Mouse (Mus musculus): ENCODE data around the gene Cdiptos. TPM values are rescaled to one million over a fixed set of nuclear protein-coding genes. Genes with fewer than 3 reads are reported as not detected.

Cdiptos gene
- polyA plus RNA-seq, 1 experiment from 2014 or later: 1.1 TPM

DNA sequence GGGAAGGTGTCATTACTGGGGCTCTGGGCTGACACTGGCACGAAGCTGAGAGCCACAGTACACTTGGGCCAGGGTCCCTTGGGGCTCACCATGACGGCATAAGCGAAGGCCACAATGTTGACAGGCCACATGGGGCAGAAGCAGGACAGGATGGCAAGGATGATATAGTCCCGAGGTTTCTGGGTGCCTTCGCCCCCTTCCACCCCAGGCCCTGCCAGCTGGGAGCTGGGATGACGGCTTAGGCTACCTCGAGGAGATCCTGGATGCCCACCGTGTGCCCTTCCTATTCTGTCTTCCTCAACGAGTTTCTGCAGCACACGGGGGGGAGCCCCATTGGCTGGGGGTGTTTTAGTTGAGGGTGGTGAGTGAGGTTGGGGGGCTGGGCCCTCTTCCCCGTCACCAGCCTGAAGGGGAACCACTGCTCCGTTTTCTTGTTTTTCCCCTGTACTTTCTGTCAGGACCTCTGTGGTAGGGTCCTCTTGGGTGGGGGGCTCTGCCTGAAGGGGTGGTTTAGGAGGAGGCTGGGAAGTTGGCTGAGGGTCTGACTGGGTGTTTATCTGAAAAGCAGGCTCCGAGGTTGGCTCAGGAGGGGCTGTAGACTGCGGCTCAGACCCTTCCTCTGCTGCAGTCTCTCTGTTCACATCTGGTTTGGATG lies 43.5 kb upstream of the Cdiptos start:
- H3K36me3 ChIP-seq: peaks cover 50% of the 10 kb centered on the region

DNA sequence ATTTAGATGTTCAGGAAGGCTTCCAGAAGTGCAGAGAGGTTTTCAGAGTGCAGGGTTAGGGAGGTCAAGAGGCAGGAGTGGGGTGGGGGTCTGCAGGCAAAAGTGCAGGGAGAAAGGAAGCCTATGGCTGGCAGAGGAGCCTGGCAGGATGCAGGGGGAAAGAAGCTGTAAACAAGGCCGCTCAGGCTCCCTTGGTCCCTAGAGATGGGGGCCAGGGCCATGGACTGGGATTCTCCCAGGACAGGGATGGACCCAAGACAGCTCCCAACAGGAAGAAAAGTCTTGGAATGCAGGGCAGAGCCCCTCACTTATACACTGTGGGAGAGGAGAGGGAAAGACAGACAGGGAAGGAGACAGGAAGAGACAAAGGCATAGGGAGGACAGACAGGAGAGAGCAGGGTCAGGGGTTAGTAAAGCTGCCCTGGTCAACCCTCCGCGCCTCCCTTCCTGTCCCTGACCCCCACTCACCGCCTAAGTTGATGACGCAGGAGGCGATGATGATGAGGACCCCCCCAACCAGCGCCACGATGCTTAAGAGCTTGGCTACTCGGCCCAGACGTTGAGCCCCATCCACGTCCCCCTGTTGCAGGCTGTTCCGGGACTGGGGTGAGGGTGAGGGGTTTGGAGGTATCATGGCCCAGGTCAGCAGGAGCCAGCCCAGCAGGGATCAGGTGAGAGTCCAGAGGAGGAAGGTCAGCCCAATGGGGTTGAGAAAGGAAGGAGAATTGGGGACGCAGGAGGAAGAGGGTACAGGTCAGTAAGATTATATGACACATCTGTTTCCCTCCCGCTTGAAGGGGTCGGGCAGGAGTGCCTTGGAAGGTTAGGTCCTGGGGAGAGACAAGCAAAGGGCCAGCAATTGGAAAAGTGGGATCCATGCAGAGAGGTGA lies 42.8 kb upstream of the Cdiptos start:
- H3K27me3 ChIP-seq: no peaks in the 10 kb centered on the region
- ATAC-seq (ENCODE audit: insufficient number of reproducible peaks, insufficient read depth, low FRiP score, low TSS enrichment, low read depth): no peak
- WGBS: 84% methylated on average over 15 of the region's 15 CpGs
- peak overlapping the region; percentile 74; the same call in 1 of the 2 replicates for H3K9ac ChIP-seq (replicated peaks)
- H3K4me1 ChIP-seq (replicated peaks): peaks cover 83% of the 10 kb centered on the region
- peaks cover 50% of the 10 kb centered on the region for H3K36me3 ChIP-seq
- H3K27ac ChIP-seq: peak overlapping the region; percentile 92
- H3K9me3 ChIP-seq: no peaks in the 10 kb centered on the region
- peak overlapping the region; percentile 92 for H3K4me2 ChIP-seq
- peak overlapping the region; percentile 12; the same call in 1 of the 2 replicates for H3K4me3 ChIP-seq (replicated peaks)

More for the DNA sequence above, 43.5 kb upstream of the Cdiptos start:
- H3K27ac ChIP-seq: peak overlapping the region; percentile 92
- peaks cover 85% of the 10 kb centered on the region for H3K4me1 ChIP-seq (replicated peaks)
- peak overlapping the region; percentile 58 for H3K4me3 ChIP-seq (replicated peaks)
- H3K4me2 ChIP-seq: peak overlapping the region; percentile 92
- no peak for ATAC-seq (ENCODE audit: insufficient number of reproducible peaks, insufficient read depth, low FRiP score, low TSS enrichment, low read depth)
- H3K9ac ChIP-seq (replicated peaks): peak overlapping the region; percentile 74; the same call in 1 of the 2 replicates
- no peaks in the 10 kb centered on the region for H3K9me3 ChIP-seq
- no peaks in the 10 kb centered on the region for H3K27me3 ChIP-seq
- 81% methylated on average over 14 of the region's 14 CpGs for WGBS

DNA sequence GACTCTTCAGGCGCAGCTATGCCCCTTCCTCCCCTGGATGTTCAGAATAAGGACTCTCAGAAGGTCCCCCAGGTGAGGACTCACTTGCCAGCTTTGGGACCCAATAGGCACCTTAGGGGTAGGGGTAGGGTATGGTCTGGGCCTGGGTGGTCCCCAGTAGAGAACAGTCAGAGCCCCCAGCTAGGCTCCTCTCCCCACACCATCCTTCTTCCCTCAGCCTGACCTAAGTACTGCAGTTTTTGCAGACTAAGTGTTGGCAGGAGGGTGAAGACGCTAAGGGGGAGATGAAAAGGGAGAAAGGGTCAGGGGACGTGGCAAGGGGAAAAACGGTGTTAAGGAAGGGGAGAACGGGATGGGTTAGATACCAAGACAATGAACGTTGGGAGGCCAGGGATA lies 42.0 kb upstream of the Cdiptos start:
- H3K27me3 ChIP-seq: no peaks in the 10 kb centered on the region
- peak overlapping the region; percentile 80 for H3K27ac ChIP-seq
- peaks cover 50% of the 10 kb centered on the region for H3K36me3 ChIP-seq
- H3K4me3 ChIP-seq (replicated peaks): peak overlapping the region; percentile 12; the same call in 1 of the 2 replicates
- H3K4me1 ChIP-seq (replicated peaks): peaks cover 76% of the 10 kb centered on the region
- peak overlapping the region; percentile 92 for H3K4me2 ChIP-seq
- peak overlapping the region; percentile 45; the same call in 1 of the 2 replicates for H3K9ac ChIP-seq (replicated peaks)
- H3K9me3 ChIP-seq: no peaks in the 10 kb centered on the region
- ATAC-seq (ENCODE audit: insufficient number of reproducible peaks, insufficient read depth, low FRiP score, low TSS enrichment, low read depth): no peak
- WGBS: 46% methylated on average over 6 of the region's 6 CpGs

DNA sequence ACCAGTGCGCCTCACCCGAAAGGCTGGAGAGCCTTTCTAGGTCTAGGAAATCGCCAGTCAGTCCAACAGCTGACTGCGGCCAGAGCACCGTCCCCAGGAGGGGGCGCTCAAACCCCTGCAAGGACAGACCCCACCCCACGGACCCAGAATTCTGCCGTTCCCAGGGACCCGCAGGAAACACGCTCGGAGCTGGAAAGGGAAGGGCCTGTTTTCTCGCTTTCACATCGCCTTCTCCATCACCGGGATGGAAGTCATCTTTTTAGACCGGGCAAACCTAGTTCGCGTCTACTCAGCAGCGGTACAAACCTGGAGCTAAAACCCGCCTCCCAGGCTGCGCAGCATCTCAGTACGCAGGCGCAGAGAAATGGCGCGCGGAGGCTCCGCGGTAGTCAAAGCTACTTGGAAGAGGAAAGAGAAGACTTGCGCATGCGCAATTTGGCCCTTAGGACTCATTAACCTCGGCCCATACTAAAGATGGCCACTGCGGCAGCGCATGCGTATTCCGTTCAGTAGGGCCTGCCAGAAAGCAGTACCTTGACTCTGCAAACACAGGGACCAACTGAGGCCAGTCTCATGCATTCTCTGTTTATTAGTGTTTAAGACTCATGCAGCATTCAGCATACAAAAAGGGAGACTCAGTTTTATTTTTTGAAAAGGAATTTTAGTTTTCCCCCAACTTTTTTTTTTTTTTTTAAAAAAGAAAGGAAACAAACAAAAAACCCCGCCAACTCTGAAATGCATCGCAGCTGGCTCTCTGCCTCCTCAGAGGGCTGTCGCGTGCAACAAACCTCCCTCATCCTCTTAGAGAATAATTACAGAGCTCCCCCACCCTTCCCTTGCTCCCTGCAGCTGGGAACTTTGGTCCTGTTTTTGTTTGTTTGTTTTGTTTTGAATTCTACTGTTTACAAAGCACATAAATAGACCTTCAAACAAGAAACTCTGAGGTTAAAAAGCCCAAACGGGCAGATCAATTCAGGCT lies 41.4 kb upstream of the Cdiptos start, which contains the start of gene Pagr1a:
Pagr1a (minus strand) TSS at position 382 of the 979 bp plus-strand sequence.
- Histone ChIP-seq H3K9me3 (no peaks in the 10 kb centered on the region), H3K4me2 (peak within 1 kb of the TSS; percentile 92), H3K36me3 (peaks cover 50% of the 10 kb centered on the region), H3K4me1 (replicated peaks) (peaks cover 69% of the 10 kb centered on the region), H3K27ac (peak within 1 kb of the TSS; percentile 97), H3K9ac (replicated peaks) (peak within 1 kb of the TSS; percentile 89), H3K27me3 (no peaks in the 10 kb centered on the region), H3K4me3 (replicated peaks) (peak within 1 kb of the TSS; percentile 68)
- WGBS: 3% methylated on average over 39 of the region's 39 CpGs
- peak; percentile 63 for ATAC-seq (ENCODE audit: insufficient number of reproducible peaks, insufficient read depth, low FRiP score, low TSS enrichment, low read depth)

DNA sequence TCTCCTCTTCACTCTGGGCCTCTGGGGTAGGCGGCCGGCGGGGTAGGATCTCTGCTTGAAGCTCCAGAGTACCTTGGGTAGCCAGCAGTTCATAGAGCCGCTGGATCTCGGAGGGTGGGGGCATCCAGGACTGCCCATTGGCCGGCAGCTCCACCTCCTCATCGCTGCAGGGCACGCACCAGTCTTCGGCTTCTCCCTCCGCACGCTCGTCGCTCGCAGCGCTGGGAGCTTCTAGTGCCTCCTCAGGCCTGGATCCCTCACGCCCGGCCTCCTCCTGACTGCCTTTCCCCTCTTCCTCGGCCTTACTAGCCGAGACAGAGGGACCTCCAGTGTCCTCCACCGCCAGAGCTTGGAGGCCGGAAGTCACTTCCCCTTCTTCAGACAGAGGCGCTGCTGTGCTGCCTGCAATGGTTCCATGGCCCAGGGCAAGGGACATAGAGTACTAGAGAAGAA lies 40.6 kb upstream of the Cdiptos start:
- peak overlapping the region; percentile 89 for H3K9ac ChIP-seq (replicated peaks)
- H3K4me3 ChIP-seq (replicated peaks): peak overlapping the region; percentile 68
- peak overlapping the region; percentile 97 for H3K27ac ChIP-seq
- peak overlapping the region; percentile 92 for H3K4me2 ChIP-seq
- under 1% methylated on average over 22 of the region's 22 CpGs for WGBS
- peaks cover 62% of the 10 kb centered on the region for H3K4me1 ChIP-seq (replicated peaks)
- H3K27me3 ChIP-seq: no peaks in the 10 kb centered on the region
- no peaks in the 10 kb centered on the region for H3K9me3 ChIP-seq
- peaks cover 43% of the 10 kb centered on the region for H3K36me3 ChIP-seq
- peak; percentile 33; the same call in 1 of the 2 replicates for ATAC-seq (ENCODE audit: insufficient number of reproducible peaks, insufficient read depth, low FRiP score, low TSS enrichment, low read depth)

DNA sequence TGATC lies 40.4 kb upstream of the Cdiptos start, which contains the start of gene Pagr1b:
Pagr1b (minus strand) TSS at position 4 of the 5 bp plus-strand sequence.
- H3K9ac ChIP-seq (replicated peaks): peak within 1 kb of the TSS; percentile 89
- H3K9me3 ChIP-seq: no peaks in the 10 kb centered on the region
- no peaks in the 10 kb centered on the region for H3K27me3 ChIP-seq
- peaks cover 42% of the 10 kb centered on the region for H3K36me3 ChIP-seq
- peak within 1 kb of the TSS; percentile 92 for H3K4me2 ChIP-seq
- no peak for ATAC-seq (ENCODE audit: insufficient number of reproducible peaks, insufficient read depth, low FRiP score, low TSS enrichment, low read depth)
- peak within 1 kb of the TSS; percentile 97 for H3K27ac ChIP-seq
- peaks cover 60% of the 10 kb centered on the region for H3K4me1 ChIP-seq (replicated peaks)
- H3K4me3 ChIP-seq (replicated peaks): peak within 1 kb of the TSS; percentile 68

DNA sequence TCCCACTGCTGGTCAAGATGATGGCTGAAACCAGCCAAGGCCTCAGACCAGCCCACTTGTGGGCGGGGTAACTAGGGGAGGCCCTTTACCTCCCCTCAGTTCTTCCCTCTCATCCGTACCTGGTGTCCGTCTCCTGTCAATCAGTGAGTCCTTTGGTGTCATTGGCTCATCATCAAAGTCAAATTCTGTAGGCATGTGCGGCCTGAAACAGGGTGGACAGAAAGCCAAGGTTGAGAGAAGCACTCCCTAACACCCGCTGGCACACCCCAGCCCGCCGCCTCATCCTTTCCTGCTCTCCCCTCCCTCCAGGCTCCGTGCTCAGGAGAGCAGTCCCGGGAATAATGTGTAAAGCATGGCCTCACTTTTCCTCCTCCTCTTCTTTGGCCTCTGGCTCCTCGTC lies 40.2 kb upstream of the Cdiptos start:
- peak overlapping the region; percentile 92 for H3K4me2 ChIP-seq
- H3K4me1 ChIP-seq (replicated peaks): peaks cover 58% of the 10 kb centered on the region
- H3K9ac ChIP-seq (replicated peaks): peak overlapping the region; percentile 89
- no peak for ATAC-seq (ENCODE audit: insufficient number of reproducible peaks, insufficient read depth, low FRiP score, low TSS enrichment, low read depth)
- under 1% methylated on average over 10 of the region's 10 CpGs for WGBS
- H3K36me3 ChIP-seq: peaks cover 42% of the 10 kb centered on the region
- H3K4me3 ChIP-seq (replicated peaks): peak overlapping the region; percentile 68
- no peaks in the 10 kb centered on the region for H3K9me3 ChIP-seq
- H3K27ac ChIP-seq: peak overlapping the region; percentile 97
- no peaks in the 10 kb centered on the region for H3K27me3 ChIP-seq

DNA sequence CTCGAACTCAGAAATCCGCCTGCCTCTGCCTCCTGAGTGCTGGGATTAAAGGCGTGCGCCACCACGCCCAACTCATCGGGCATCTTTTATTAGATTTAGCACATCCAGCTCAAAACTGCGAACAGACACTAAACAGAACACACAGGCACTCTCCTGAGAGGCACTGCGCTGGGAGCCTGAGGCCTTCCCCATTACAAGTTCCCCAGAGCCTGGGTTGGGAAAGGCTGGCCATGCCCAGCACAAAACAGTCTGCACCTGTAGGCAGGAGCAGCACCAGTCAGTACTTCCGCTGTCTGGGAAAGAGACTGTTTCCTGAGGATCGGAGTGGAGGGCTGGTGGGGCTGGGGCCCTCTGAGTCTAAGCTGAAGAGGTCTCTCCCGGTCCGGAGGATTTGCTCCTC lies 39.1 kb upstream of the Cdiptos start:
- H3K9me3 ChIP-seq: no peaks in the 10 kb centered on the region
- WGBS: 91% methylated on average over 12 of the region's 12 CpGs
- 0 out of 2 replicates have a peak overlapping the region, but pooled peaks have one; percentile 41 for H3K27ac ChIP-seq
- H3K36me3 ChIP-seq: peaks cover 42% of the 10 kb centered on the region
- H3K4me3 ChIP-seq (replicated peaks): peak overlapping the region; percentile 68
- no peak for ATAC-seq (ENCODE audit: insufficient number of reproducible peaks, insufficient read depth, low FRiP score, low TSS enrichment, low read depth)
- no peaks in the 10 kb centered on the region for H3K27me3 ChIP-seq
- H3K4me1 ChIP-seq (replicated peaks): peaks cover 47% of the 10 kb centered on the region
- no peak overlapping the region; the same call in 1 of the 2 replicates for H3K9ac ChIP-seq (replicated peaks)
- H3K4me2 ChIP-seq: peak overlapping the region; percentile 92

DNA sequence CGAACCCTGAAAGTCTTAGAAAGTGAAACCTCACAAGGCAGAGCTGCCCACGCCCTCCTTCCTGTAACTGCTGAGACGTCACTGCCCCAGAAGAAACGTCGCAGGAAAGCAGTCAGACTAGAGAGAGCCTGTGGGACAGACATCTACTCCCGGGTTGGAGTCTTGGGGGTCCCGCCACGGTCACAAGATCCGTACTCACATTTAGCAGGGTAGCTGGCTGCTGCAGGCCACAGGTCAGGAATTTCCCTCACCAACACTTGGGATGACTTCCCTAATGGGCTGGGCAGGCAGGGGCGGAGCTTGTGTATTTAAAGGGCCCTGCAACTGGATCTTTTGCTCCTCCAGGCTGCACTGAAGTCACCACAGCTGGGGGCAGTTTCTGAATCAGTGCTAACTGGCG lies 38.4 kb upstream of the Cdiptos start, which contains the start of gene Mvp:
Mvp (minus strand) TSS at position 302 of the 400 bp plus-strand sequence.
- peak within 1 kb of the TSS; percentile 68 for H3K4me3 ChIP-seq (replicated peaks)
- no peaks in the 10 kb centered on the region for H3K27me3 ChIP-seq
- no peak for ATAC-seq (ENCODE audit: insufficient number of reproducible peaks, insufficient read depth, low FRiP score, low TSS enrichment, low read depth)
- H3K9ac ChIP-seq (replicated peaks): peak within 1 kb of the TSS; percentile 9; the same call in 1 of the 2 replicates
- H3K4me2 ChIP-seq: peak within 1 kb of the TSS; percentile 92
- no peaks in the 10 kb centered on the region for H3K9me3 ChIP-seq
- H3K4me1 ChIP-seq (replicated peaks): peaks cover 41% of the 10 kb centered on the region
- 47% methylated on average over 11 of the region's 11 CpGs for WGBS
- 0 out of 2 replicates have a peak within 1 kb of the TSS, but pooled peaks have one; percentile 41 for H3K27ac ChIP-seq
- H3K36me3 ChIP-seq: peaks cover 42% of the 10 kb centered on the region

DNA sequence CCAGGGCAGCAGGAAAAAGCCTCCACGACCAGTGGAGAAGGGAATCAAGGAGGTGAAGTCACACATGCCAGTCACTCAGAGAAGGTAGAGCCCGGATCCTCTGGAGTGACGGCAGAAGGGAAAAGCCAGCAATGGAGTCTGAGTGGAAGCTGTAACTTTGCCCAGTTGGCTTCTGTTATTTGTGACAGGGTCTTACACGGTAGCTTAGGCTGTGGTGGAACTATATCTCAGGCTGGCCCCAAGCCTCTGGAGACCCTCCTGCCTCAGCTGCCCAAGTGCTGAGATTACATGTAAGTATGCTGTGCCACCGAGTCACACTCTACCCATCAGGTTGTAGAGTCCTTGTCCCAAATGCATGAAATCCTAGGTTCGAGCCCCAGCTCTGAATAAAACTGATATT lies 37.5 kb upstream of the Cdiptos start:
- ATAC-seq (ENCODE audit: insufficient number of reproducible peaks, insufficient read depth, low FRiP score, low TSS enrichment, low read depth): no peak
- Histone ChIP-seq H3K27me3 (no peaks in the 10 kb centered on the region), H3K4me1 (replicated peaks) (peaks cover 32% of the 10 kb centered on the region), H3K27ac (no peak overlapping the region), H3K4me3 (replicated peaks) (no peak overlapping the region), H3K36me3 (peaks cover 38% of the 10 kb centered on the region), H3K9ac (replicated peaks) (no peak overlapping the region), H3K9me3 (no peaks in the 10 kb centered on the region), H3K4me2 (no peak overlapping the region)
- WGBS: 93% methylated on average over 6 of the region's 6 CpGs

Data from limb, embryonic 12.5 days (tissue).